Mouse (Mus musculus) bone marrow macrophage, adult 2 months (primary cell): Measurements from ENCODE around the gene Gipr.

ENCODE experiments used
- CTCF ChIP-seq: IDR thresholded peaks from 2 replicates; pipeline ENCODE4 v1.5.1; 2012; ENCODE audit warnings: low read depth, mild to moderate bottlenecking, low read length, moderate library complexity
- POLR2A ChIP-seq: IDR thresholded peaks from 2 replicates; pipeline ENCODE4 v1.6.1; 2012; ENCODE audit warnings: mild to moderate bottlenecking, low read depth, low read length, borderline replicate concordance

GRCm38 (mm10) chr7:19178035-19178434 is 12.1 kb upstream of the Gipr start:
- no peak for TF ChIP-seq CTCF
- TF ChIP-seq POLR2A, result no peak
